Mouse (Mus musculus) CH12.LX (cell line): ENCODE measurements at regions not wholly inside any gene's neighbourhood (a gene's known extent, or its start where the extent isn't known, plus 50 kb on each side); places are given as distances from the start of the nearest gene placed in this dataset.

Source experiments
- DNase-seq: peaks from one replicate; pipeline ENCODE4 v3.0.0-alpha.2; 2013; ENCODE audit errors: extremely low read depth
- H3K27ac ChIP-seq: 2 replicates; pipeline ENCODE4 v1.5.1; 2012; ENCODE audit warnings: low read depth, mild to moderate bottlenecking, control low read depth, moderate library complexity; ENCODE audit not compliant: insufficient read depth
- H3K27me3 ChIP-seq: replicated peaks from 2 replicates; pipeline ENCODE3; 2012; ENCODE audit warnings: inconsistent platforms
- H3K36me3 ChIP-seq, 2 experiments: replicated peaks in 1 of 2; 2 replicates each; pipeline versions ENCODE3 to v1.6.1; 2012; ENCODE audit warnings: inconsistent platforms in 1 of 2, low read length in 1 of 2, mild to moderate bottlenecking in 1 of 2, mixed read lengths in 1 of 2, moderate library complexity in 1 of 2; ENCODE audit not compliant: control insufficient read depth in 1 of 2, insufficient read depth in 1 of 2
- H3K4me1 ChIP-seq, 2 experiments: 2 replicates each; pipeline ENCODE4 v1.6.1; 2012; ENCODE audit warnings: inconsistent platforms in 1 of 2, moderate library complexity in 1 of 2; ENCODE audit not compliant: insufficient read depth in 2 of 2, control insufficient read depth in 1 of 2
- H3K4me2 ChIP-seq: 2 replicates; pipeline ENCODE4 v1.6.1; 2012; ENCODE audit warnings: low read depth, mild to moderate bottlenecking, control low read depth; ENCODE audit not compliant: poor library complexity, insufficient read depth, severe bottlenecking
- H3K4me3 ChIP-seq, 3 experiments: fragments of 150-350 bp in 1 of 3; sonication (generic) in 1 of 3; replicated peaks in 1 of 3; 2 replicates each; pipeline versions ENCODE3 to v1.5.1; 2011 to 2012; ENCODE audit warnings: low read depth in 2 of 3, low read length in 2 of 3, mild to moderate bottlenecking in 2 of 3, moderate library complexity in 2 of 3, control low read depth in 1 of 3, improper control_type of control experiment in 1 of 3, inconsistent platforms in 1 of 3, mixed read lengths in 1 of 3; ENCODE audit not compliant: poor library complexity in 1 of 3
- H3K79me2 ChIP-seq: replicated peaks from 2 replicates; pipeline ENCODE4 v1.6.1; 2012; ENCODE audit warnings: mild to moderate bottlenecking, moderate library complexity; ENCODE audit not compliant: control insufficient read depth, poor library complexity, insufficient read depth, severe bottlenecking; ENCODE audit errors: extremely low read depth
- H3K9ac ChIP-seq: 2 replicates; pipeline ENCODE4 v1.6.1; 2012; ENCODE audit warnings: low read depth, mild to moderate bottlenecking, control low read depth, moderate library complexity; ENCODE audit not compliant: insufficient read depth
- H3K9me3 ChIP-seq: replicated peaks from 2 replicates; pipeline ENCODE3; 2012; ENCODE audit warnings: low read length, inconsistent platforms, mixed read lengths
- BHLHE40 ChIP-seq: IDR thresholded peaks from 2 replicates; pipeline ENCODE4 v1.6.1; 2011; ENCODE audit warnings: mild to moderate bottlenecking, low read depth, low read length, improper control_type of control experiment
- CHD1 ChIP-seq: IDR thresholded peaks from 2 replicates; pipeline ENCODE4 v1.6.1; 2012; ENCODE audit warnings: low read depth, low read length, improper control_type of control experiment, inconsistent platforms
- CHD2 ChIP-seq: IDR thresholded peaks from 2 replicates; pipeline ENCODE4 v1.6.1; 2011; ENCODE audit warnings: low read length, improper control_type of control experiment
- CTCF ChIP-seq, 2 experiments: IDR thresholded peaks in 1 of 2; conservative IDR thresholded peaks in 1 of 2; 2 replicates each; pipeline ENCODE4 v1.5.1; 2011 to 2012; ENCODE audit warnings: low read depth in 2 of 2, low read length in 2 of 2, improper control_type of control experiment in 1 of 2, inconsistent platforms in 1 of 2, mild to moderate bottlenecking in 1 of 2, moderate library complexity in 1 of 2
- E2F4 ChIP-seq: IDR thresholded peaks from 2 replicates; pipeline ENCODE4 v1.6.1; 2011; ENCODE audit warnings: low read depth, low read length, improper control_type of control experiment; ENCODE audit not compliant: insufficient replicate concordance
- ELF1 ChIP-seq: IDR thresholded peaks from 2 replicates; pipeline ENCODE4 v1.6.1; 2014; ENCODE audit warnings: low read depth, mild to moderate bottlenecking, inconsistent platforms, low read length, improper control_type of control experiment
- EP300 ChIP-seq: IDR thresholded peaks from 2 replicates; pipeline ENCODE4 v1.6.1; 2011; ENCODE audit warnings: low read length, improper control_type of control experiment
- ETS1 ChIP-seq: conservative IDR thresholded peaks from 2 replicates; pipeline ENCODE4 v1.6.1; 2012; ENCODE audit warnings: low read depth, mild to moderate bottlenecking, inconsistent platforms, low read length, improper control_type of control experiment, moderate library complexity
- GABPA ChIP-seq: IDR thresholded peaks from 2 replicates; pipeline ENCODE4 v1.6.1; 2012; ENCODE audit warnings: low read depth, low read length, improper control_type of control experiment, inconsistent platforms; ENCODE audit not compliant: insufficient replicate concordance
- HCFC1 ChIP-seq: IDR thresholded peaks from 2 replicates; pipeline ENCODE4 v1.6.1; 2012; ENCODE audit warnings: low read depth, mild to moderate bottlenecking, inconsistent platforms, low read length, improper control_type of control experiment
- IRF4 ChIP-seq: IDR thresholded peaks from 2 replicates; pipeline ENCODE4 v1.6.1; 2014; ENCODE audit warnings: low read depth, mild to moderate bottlenecking, inconsistent platforms, low read length, improper control_type of control experiment
- JUN ChIP-seq: IDR thresholded peaks from 2 replicates; pipeline ENCODE4 v1.6.1; 2011; ENCODE audit warnings: low read depth, mild to moderate bottlenecking, low read length, improper control_type of control experiment, moderate library complexity; ENCODE audit not compliant: insufficient read depth
- JUND ChIP-seq: conservative IDR thresholded peaks from 2 replicates; pipeline ENCODE4 v1.6.1; 2011; ENCODE audit warnings: low read depth, low read length, improper control_type of control experiment
- KAT2A ChIP-seq: IDR thresholded peaks from 2 replicates; pipeline ENCODE4 v1.6.1; 2012; ENCODE audit warnings: low read length, improper control_type of control experiment, inconsistent platforms; ENCODE audit not compliant: insufficient replicate concordance
- MAFK ChIP-seq: IDR thresholded peaks from 2 replicates; pipeline ENCODE4 v1.6.1; 2011; ENCODE audit warnings: low read length, improper control_type of control experiment; ENCODE audit not compliant: insufficient replicate concordance
- MAX ChIP-seq: IDR thresholded peaks from 2 replicates; pipeline ENCODE4 v1.6.1; 2011; ENCODE audit warnings: low read length, improper control_type of control experiment
- MEF2A ChIP-seq: IDR thresholded peaks from 2 replicates; pipeline ENCODE4 v1.6.1; 2014; ENCODE audit warnings: low read depth, mild to moderate bottlenecking, inconsistent platforms, low read length, improper control_type of control experiment, borderline replicate concordance
- MXI1 ChIP-seq: IDR thresholded peaks from 2 replicates; pipeline ENCODE4 v1.6.1; 2011; ENCODE audit warnings: mild to moderate bottlenecking, low read depth, low read length, improper control_type of control experiment
- MYC ChIP-seq: IDR thresholded peaks from 2 replicates; pipeline ENCODE4 v1.6.1; 2011; ENCODE audit warnings: low read depth, mild to moderate bottlenecking, improper control_type of control experiment, low read length
- NELFE ChIP-seq: IDR thresholded peaks from 2 replicates; pipeline ENCODE4 v1.6.1; 2011; ENCODE audit warnings: low read depth, low read length, improper control_type of control experiment
- NRF1 ChIP-seq: IDR thresholded peaks from 2 replicates; pipeline ENCODE4 v1.6.1; 2014; ENCODE audit warnings: low read depth, mild to moderate bottlenecking, inconsistent platforms, low read length, improper control_type of control experiment, moderate library complexity
- PAX5 ChIP-seq: IDR thresholded peaks from 2 replicates; pipeline ENCODE4 v1.6.1; 2012; ENCODE audit warnings: low read length, inconsistent platforms, mixed read lengths
- POLR2A ChIP-seq: IDR thresholded peaks from 2 replicates; pipeline ENCODE4 v1.6.1; 2011; ENCODE audit warnings: low read depth, mild to moderate bottlenecking, improper control_type of control experiment, low read length
- POLR2AphosphoS2 ChIP-seq: IDR thresholded peaks from 2 replicates; pipeline ENCODE4 v1.6.1; 2011; ENCODE audit warnings: low read depth, low read length, improper control_type of control experiment
- RAD21 ChIP-seq: IDR thresholded peaks from 2 replicates; pipeline ENCODE4 v1.6.1; 2011; ENCODE audit warnings: low read depth, mild to moderate bottlenecking, low read length, improper control_type of control experiment, moderate library complexity
- RCOR1 ChIP-seq: conservative IDR thresholded peaks from 2 replicates; pipeline ENCODE4 v1.6.1; 2012; ENCODE audit warnings: low read depth, mild to moderate bottlenecking, inconsistent platforms, low read length, improper control_type of control experiment
- SIN3A ChIP-seq: IDR thresholded peaks from 2 replicates; pipeline ENCODE4 v1.6.1; 2012; ENCODE audit warnings: low read length, improper control_type of control experiment, inconsistent platforms
- SMC3 ChIP-seq: IDR thresholded peaks from 2 replicates; pipeline ENCODE4 v1.6.1; 2011; ENCODE audit warnings: low read depth, low read length, improper control_type of control experiment
- TBP ChIP-seq: conservative IDR thresholded peaks from 2 replicates; pipeline ENCODE4 v1.6.1; 2011; ENCODE audit warnings: low read depth, low read length, improper control_type of control experiment
- TCF12 ChIP-seq: IDR thresholded peaks from 2 replicates; pipeline ENCODE4 v1.6.1; 2014; ENCODE audit warnings: low read depth, mild to moderate bottlenecking, inconsistent platforms, low read length, improper control_type of control experiment
- UBTF ChIP-seq: IDR thresholded peaks from 2 replicates; pipeline ENCODE4 v1.6.1; 2012; ENCODE audit warnings: low read depth, mild to moderate bottlenecking, inconsistent platforms, low read length, improper control_type of control experiment, moderate library complexity
- USF2 ChIP-seq: conservative IDR thresholded peaks from 2 replicates; pipeline ENCODE4 v1.6.1; 2011; ENCODE audit warnings: low read depth, low read length, improper control_type of control experiment
- ZC3H11A ChIP-seq: IDR thresholded peaks from 2 replicates; pipeline ENCODE4 v1.6.1; 2012; ENCODE audit warnings: low read depth, mild to moderate bottlenecking, inconsistent platforms, low read length, improper control_type of control experiment
- ZKSCAN1 ChIP-seq: IDR thresholded peaks from 2 replicates; pipeline ENCODE4 v1.6.1; 2012; ENCODE audit warnings: low read depth, inconsistent platforms, low read length, improper control_type of control experiment, borderline replicate concordance
- ZMIZ1 ChIP-seq: IDR thresholded peaks from 2 replicates; pipeline ENCODE4 v1.6.1; 2012; ENCODE audit warnings: low read depth, mild to moderate bottlenecking, inconsistent platforms, low read length, improper control_type of control experiment
- dilution Hi-C: fragments of 300-500 bp; cut with MboI; formaldehyde crosslinking; loops from 2 replicates; pipeline ENCODE4 v1.14.3; 2020; ENCODE audit warnings: low sequenced_read_pairs; ENCODE audit not compliant: extremely low pct_unique_long_range_greater_than_20kb, extremely low pct_ligation_motif_present
- in situ Hi-C: fragments of 300-500 bp; cut with MboI; formaldehyde crosslinking; loops from 3 replicates; pipeline ENCODE4 v1.14.3; 2019; ENCODE audit warnings: low sequenced_read_pairs, low pct_ligation_motif_present, low pct_unique_long_range_greater_than_20kb, mixed read lengths

GRCm38 (mm10) chr9:85413813-85414212 is 86.7 kb upstream of the Tent5a start:
- no peaks in the 10 kb centered on the region for H3K79me2 ChIP-seq
- H3K36me3 ChIP-seq = no peaks in the 10 kb centered on the region
- no peak overlapping the region for H3K4me3 ChIP-seq
- H3K4me2 ChIP-seq = peak overlapping the region; percentile 36; the same call in 1 of the 2 replicates
- no peaks in the 10 kb centered on the region for H3K27me3 ChIP-seq
- H3K9ac ChIP-seq = no peak overlapping the region
- H3K27ac ChIP-seq = no peak overlapping the region
- in situ Hi-C loops = no loop called here
- peak; percentile 54 for DNase-seq
- no peaks in the 10 kb centered on the region for H3K9me3 ChIP-seq
- dilution Hi-C loops = no loop called here
- peaks cover 3 to 15% of the 10 kb centered on the region in 2 experiments; a peak in 3 of 4 replicates for H3K4me1 ChIP-seq
- TF ChIP-seq TBP (no peak), ETS1 (peak; percentile 68), RAD21 (no peak), POLR2A (no peak), IRF4 (peak; percentile 79), GABPA (no peak), HCFC1 (no peak), CHD2 (no peak), TCF12 (peak; percentile 51; the same call in 1 of the 2 replicates), EP300 (peak; percentile 84), ELF1 (no peak), CHD1 (no peak), ZMIZ1 (no peak), NELFE (no peak), KAT2A (no peak), USF2 (no peak), JUN (peak; percentile 78), RCOR1 (no peak), ZKSCAN1 (no peak), MAX (no peak), MAFK (no peak), E2F4 (no peak), JUND (peak; percentile 92), MYC (no peak), SMC3 (no peak), NRF1 (no peak), MEF2A (no peak), UBTF (no peak), CTCF (conservative IDR thresholded peaks at IDR 0.05 in 1 of 2, IDR thresholded peaks at IDR 0.05 in 1 of 2; ENCODE audit: low read depth in 2 of 2, low read length in 2 of 2) (no peak), PAX5 (no peak), ZC3H11A (no peak), BHLHE40 (peak; percentile 63), SIN3A (no peak), MXI1 (no peak), POLR2AphosphoS2 (no peak)
